Mouse (Mus musculus) small intestine, adult 2 months (tissue): ENCODE data around the gene Tbc1d17.

Experiments
- CTCF ChIP-seq: fragments of 200-500 bp; IDR thresholded peaks from 2 replicates; pipeline ENCODE4 v1.5.1; 2012; ENCODE audit warnings: low read depth, mild to moderate bottlenecking, control low read depth, inconsistent platforms, low read length, moderate library complexity, mixed read lengths; ENCODE audit not compliant: insufficient replicate concordance, insufficient read length; ENCODE audit errors: extremely low read depth
- POLR2A ChIP-seq: fragments of 200-500 bp; IDR thresholded peaks from 2 replicates; pipeline ENCODE4 v1.6.1; 2012; ENCODE audit warnings: low read depth, mild to moderate bottlenecking, control low read depth, inconsistent platforms, low read length, moderate library complexity

- TF ChIP-seq POLR2A (no peak), CTCF (no peak)
Measured at GRCm38 (mm10) chr7:44850789-44851624, 2.1 kb upstream of the Tbc1d17 start.
